Mouse (Mus musculus) thymus, adult 2 months (tissue): Measurements from ENCODE around the gene Kif6. TPM values are rescaled to one million over a fixed set of nuclear protein-coding genes. Genes with fewer than 3 reads are reported as not detected.

ENCODE experiments used
- DNase-seq: peaks from one replicate; pipeline ENCODE4 v3.0.0; 2021
- H3K27ac ChIP-seq: fragments of 200-500 bp; 2 replicates; pipeline ENCODE4 v1.5.1; 2012; ENCODE audit warnings: low read length, control low read depth; ENCODE audit not compliant: control insufficient read depth, insufficient read depth
- H3K27me3 ChIP-seq: fragments of 200-500 bp; 2 replicates; pipeline ENCODE4 v1.6.1; 2012; ENCODE audit warnings: mild to moderate bottlenecking, low read length, moderate library complexity, mixed read lengths; ENCODE audit not compliant: control insufficient read depth, insufficient read depth
- H3K36me3 ChIP-seq: fragments of 200-500 bp; 2 replicates; pipeline ENCODE4 v1.6.1; 2012; ENCODE audit warnings: mild to moderate bottlenecking, low read length, moderate library complexity; ENCODE audit not compliant: control insufficient read depth, insufficient read depth
- H3K4me1 ChIP-seq: fragments of 200-500 bp; replicated peaks from 2 replicates; pipeline ENCODE4 v1.6.1; 2012; ENCODE audit warnings: low read length; ENCODE audit not compliant: control insufficient read depth, insufficient read depth
- H3K4me3 ChIP-seq: fragments of 200-500 bp; 2 replicates; pipeline ENCODE4 v1.5.1; 2012; ENCODE audit warnings: mild to moderate bottlenecking, low read length, control low read depth, moderate library complexity; ENCODE audit not compliant: control insufficient read depth, insufficient read depth
- CTCF ChIP-seq: fragments of 200-500 bp; IDR thresholded peaks from 2 replicates; pipeline ENCODE4 v1.5.1; 2012; ENCODE audit warnings: mild to moderate bottlenecking, control low read depth, low read length, moderate library complexity, borderline replicate concordance; ENCODE audit not compliant: control insufficient read depth, poor library complexity, insufficient read depth; ENCODE audit errors: extremely low read depth
- POLR2A ChIP-seq: fragments of 200-500 bp; IDR thresholded peaks from 2 replicates; pipeline ENCODE4 v1.6.1; 2012; ENCODE audit warnings: mild to moderate bottlenecking, low read length, control low read depth, moderate library complexity; ENCODE audit not compliant: control insufficient read depth, poor library complexity, insufficient read depth; ENCODE audit errors: extremely low read depth
- WGBS: fragments of 180-500 bp; shearing (Covaris S2); methylation state at CpG from one replicate; pipeline ENCODE4 v1.1.7; 2018; 5-methylcytosine and 5-hydroxymethylcytosine counted together
- polyA plus RNA-seq: library from polyadenylated mRNA; depleted of rRNA; stranded (reverse); fragments of >200 nt; gene quantifications from 2 replicates; pipeline ENCODE4 v1.2.3, GENCODE M21; 2012

The Kif6 gene
- polyA plus RNA-seq, 1 experiment = 0.54 TPM

DNA sequence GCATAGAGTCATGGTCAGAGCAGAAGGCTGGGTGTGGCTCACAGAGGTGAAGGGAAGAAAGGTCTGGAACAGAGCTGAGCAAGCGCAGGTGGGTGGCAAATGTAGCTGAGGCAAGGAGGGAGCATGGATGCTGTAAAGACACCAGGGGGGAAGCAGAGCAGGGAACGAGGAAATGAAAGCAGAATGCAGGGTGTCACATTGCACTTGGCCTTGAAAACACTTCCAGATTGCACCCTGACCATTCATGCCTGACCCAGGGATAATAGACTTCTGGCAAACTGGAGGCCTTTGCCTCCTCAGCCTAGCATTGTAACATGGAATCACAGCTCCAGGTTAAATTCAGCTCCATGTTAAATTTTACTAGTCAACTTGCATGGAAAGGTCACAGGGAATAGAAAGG, 185.2 kb downstream of the Kif6 start:
- no peaks in the 10 kb centered on the region for H3K27me3 ChIP-seq
- no peaks in the 10 kb centered on the region for H3K36me3 ChIP-seq
- TF ChIP-seq CTCF (no peak), POLR2A (no peak)
- no peaks in the 10 kb centered on the region for H3K4me1 ChIP-seq
- no peak for DNase-seq
- H3K4me3 ChIP-seq = no peak overlapping the region
- H3K27ac ChIP-seq = no peak overlapping the region
- WGBS = 73% methylated on average over 2 of the region's 2 CpGs

DNA sequence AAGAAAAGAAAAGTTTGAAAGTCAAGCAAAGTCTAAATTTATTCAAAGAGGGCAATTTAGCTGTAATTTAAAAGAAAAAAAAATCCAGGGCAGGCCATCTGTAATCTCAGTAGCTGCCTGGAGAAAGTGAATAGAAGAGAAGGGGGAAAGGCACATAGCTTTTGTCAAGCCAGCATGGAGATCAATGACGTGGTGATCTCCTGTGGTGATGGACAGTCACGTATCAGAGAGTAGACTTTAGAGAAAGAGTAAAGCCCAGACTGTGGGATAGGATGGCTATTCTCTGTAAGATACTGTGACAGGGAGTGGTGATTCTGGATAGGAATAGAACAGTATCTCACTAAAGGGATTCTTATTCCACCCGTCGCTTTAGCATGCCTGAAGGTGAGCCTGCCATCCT, 192.5 kb downstream of the Kif6 start:
- H3K27ac ChIP-seq = no peak overlapping the region
- no peak overlapping the region for H3K4me3 ChIP-seq
- TF ChIP-seq CTCF = no peak
- no peak for TF ChIP-seq POLR2A
- no peak for DNase-seq
- no peaks in the 10 kb centered on the region for H3K36me3 ChIP-seq
- no peaks in the 10 kb centered on the region for H3K4me1 ChIP-seq
- WGBS = 93% methylated on average over 4 of the region's 4 CpGs
- H3K27me3 ChIP-seq = no peaks in the 10 kb centered on the region

- Histone ChIP-seq H3K27me3 (no peaks in the 10 kb centered on the region), H3K4me3 (no peak overlapping the region), H3K36me3 (no peaks in the 10 kb centered on the region), H3K27ac (no peak overlapping the region), H3K4me1 (no peaks in the 10 kb centered on the region)
- no peak for DNase-seq
- WGBS = 93% methylated on average over 6 of the region's 6 CpGs
- no peak for TF ChIP-seq CTCF
- no peak for TF ChIP-seq POLR2A
Observed at GRCm38 (mm10) chr17:49808712-49809343, 193.9 kb downstream of the Kif6 start.

- TF ChIP-seq POLR2A = no peak
- TF ChIP-seq CTCF = no peak
- Histone ChIP-seq H3K27ac (no peak overlapping the region), H3K4me3 (no peak overlapping the region), H3K4me1 (no peaks in the 10 kb centered on the region), H3K36me3 (no peaks in the 10 kb centered on the region), H3K27me3 (no peaks in the 10 kb centered on the region)
- 90% methylated on average over 5 of the region's 5 CpGs for WGBS
- no peak for DNase-seq
Observed at GRCm38 (mm10) chr17:49813893-49814640, 199.1 kb downstream of the Kif6 start.

DNA sequence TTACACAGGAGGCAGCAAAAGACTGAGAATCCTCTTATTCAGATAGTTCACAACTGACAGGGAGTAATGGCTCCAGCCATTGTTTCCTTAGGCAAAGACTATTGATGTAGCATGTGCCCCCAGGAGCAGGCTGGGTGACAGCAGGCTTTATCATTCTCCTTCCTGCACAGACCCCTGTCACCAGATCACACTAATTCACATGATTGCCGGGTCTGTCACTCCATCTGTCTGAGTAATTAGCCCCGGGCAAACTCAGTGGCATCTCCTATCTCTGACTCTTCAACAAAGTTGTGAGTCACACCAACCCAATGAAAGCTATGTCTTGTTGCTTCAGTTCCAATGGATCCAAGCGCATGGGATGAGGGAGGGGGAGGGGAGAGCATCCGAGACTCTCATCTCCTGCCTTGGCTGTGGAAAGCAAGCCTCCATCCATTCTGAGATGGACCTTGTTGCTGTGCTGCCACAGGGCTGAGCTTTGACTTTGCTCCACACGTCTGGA, 201.2 kb downstream of the Kif6 start:
- no peak for TF ChIP-seq CTCF
- no peak for TF ChIP-seq POLR2A

GRCm38 (mm10) chr17:49816703-49817102, 201.8 kb downstream of the Kif6 start:
- Histone ChIP-seq H3K27ac (no peak overlapping the region), H3K4me1 (no peaks in the 10 kb centered on the region), H3K27me3 (no peaks in the 10 kb centered on the region), H3K4me3 (no peak overlapping the region), H3K36me3 (no peaks in the 10 kb centered on the region)
- no peak for DNase-seq
- WGBS = 57% methylated on average over 5 of the region's 5 CpGs
- TF ChIP-seq CTCF (no peak), POLR2A (no peak)

More for the DNA sequence above, 201.2 kb downstream of the Kif6 start:
- Histone ChIP-seq H3K27ac (no peak overlapping the region), H3K4me3 (no peak overlapping the region), H3K27me3 (no peaks in the 10 kb centered on the region), H3K36me3 (no peaks in the 10 kb centered on the region), H3K4me1 (no peaks in the 10 kb centered on the region)
- WGBS = 65% methylated on average over 5 of the region's 5 CpGs
- DNase-seq = no peak
